Mouse (Mus musculus) brain, embryonic 14.5 days (tissue): ENCODE measurements around the gene Lcor. TPM values are rescaled to one million over a fixed set of nuclear protein-coding genes. Genes with fewer than 3 reads are reported as not detected.

Experiments
- DNase-seq: peaks from one replicate; pipeline ENCODE4 v3.0.0-alpha.2; 2011; ENCODE audit warnings: low read depth
- CTCF ChIP-seq: fragments of 200-500 bp; IDR thresholded peaks from 2 replicates; pipeline ENCODE4 v1.5.1; 2012; ENCODE audit warnings: inconsistent platforms, mild to moderate bottlenecking, moderate library complexity, borderline replicate concordance; ENCODE audit not compliant: insufficient read depth, insufficient read length; ENCODE audit errors: extremely low read depth
- POLR2A ChIP-seq: fragments of 200-500 bp; IDR thresholded peaks from 2 replicates; pipeline ENCODE4 v1.6.1; 2012; ENCODE audit warnings: mild to moderate bottlenecking, inconsistent platforms, borderline replicate concordance; ENCODE audit not compliant: poor library complexity, insufficient read depth, insufficient read length, severe bottlenecking; ENCODE audit errors: extremely low read depth
- polyA plus RNA-seq: library from polyadenylated mRNA; depleted of rRNA; stranded (reverse); fragments of >200 nt; gene quantifications from 2 replicates; pipeline ENCODE4 v1.2.3, GENCODE M21; 2012; rRNA removed

Gene Lcor
- polyA plus RNA-seq, 1 experiment, result 10.3 TPM

- TF ChIP-seq POLR2A (no peak), CTCF (no peak)
- DNase-seq, result no peak
These were observed 129.2 kb downstream of the Lcor start for GRCm38 (mm10) chr19:41611683-41612082.

Other genes starting within 250 kb of the Lcor start
- 95.4 and 105 TPM in 2 replicates for gene Tm9sf3, start 218.6 kb upstream of the Lcor start, polyA plus RNA-seq
- gene Pik3ap1, start 97.5 kb upstream of the Lcor start, polyA plus RNA-seq, result 1.2 and 1.6 TPM in 2 replicates
- 1.8 and 3.2 TPM in 2 replicates for gene Gm340, start 99.7 kb downstream of the Lcor start, polyA plus RNA-seq